Mouse (Mus musculus): ENCODE results near the gene Dlg2. TPM values are rescaled to one million over a fixed set of nuclear protein-coding genes. Genes with fewer than 3 reads are reported as not detected.

Dlg2 gene
- polyA plus RNA-seq, 1 experiment, result 0.21 TPM

- 79% methylated on average over 2 of the region's 2 CpGs for WGBS
- DNase-seq (ENCODE audit: low read depth, low spot score), result no peak
These were observed 938.3 kb downstream of the Dlg2 start for GRCm38 (mm10) chr7:91414749-91415148.

DNA sequence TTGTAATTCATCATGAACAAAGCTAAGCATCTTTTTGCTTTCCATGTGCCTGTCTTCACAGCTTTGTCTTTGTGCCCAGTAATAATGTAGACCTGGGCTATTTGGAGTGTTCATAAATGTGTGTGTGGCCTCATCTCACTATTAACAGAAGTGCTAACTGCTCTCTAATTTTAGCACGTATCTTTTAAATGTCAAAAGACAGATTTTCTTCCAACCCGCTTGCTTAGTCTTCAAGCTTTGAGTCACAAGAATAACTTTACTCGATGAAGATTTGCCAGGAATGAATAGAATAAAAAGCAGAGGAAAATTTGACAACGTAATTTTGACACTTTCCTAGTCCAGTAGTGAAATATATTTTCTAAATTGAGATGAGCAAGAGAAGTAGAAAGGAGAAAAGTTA, 943.7 kb downstream of the Dlg2 start:
- DNase-seq (ENCODE audit: low read depth, low spot score), result no peak
- WGBS, result 65% methylated on average over 4 of the region's 4 CpGs

DNA sequence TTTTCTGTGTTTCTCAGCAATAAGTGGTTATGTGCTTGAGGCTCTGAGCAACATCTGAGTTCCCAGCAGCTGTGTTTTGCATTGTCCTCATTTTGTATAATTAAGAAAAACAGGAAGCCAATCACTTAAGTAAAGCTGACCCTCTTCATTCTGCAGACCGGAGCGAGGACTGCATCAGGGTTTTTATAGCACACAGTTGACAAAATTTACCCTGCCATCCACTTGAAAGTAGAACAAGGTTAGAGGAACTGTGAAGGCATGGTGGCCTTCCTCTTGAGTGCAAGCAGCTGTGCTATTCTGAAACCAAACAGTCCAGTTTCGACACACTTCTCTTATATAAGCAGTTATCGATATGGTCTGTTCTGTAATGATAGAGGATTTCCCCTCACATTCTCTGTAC, 947.3 kb downstream of the Dlg2 start:
- DNase-seq (ENCODE audit: low read depth, low spot score), result no peak
- WGBS, result 57% methylated on average over 4 of the region's 4 CpGs

DNA sequence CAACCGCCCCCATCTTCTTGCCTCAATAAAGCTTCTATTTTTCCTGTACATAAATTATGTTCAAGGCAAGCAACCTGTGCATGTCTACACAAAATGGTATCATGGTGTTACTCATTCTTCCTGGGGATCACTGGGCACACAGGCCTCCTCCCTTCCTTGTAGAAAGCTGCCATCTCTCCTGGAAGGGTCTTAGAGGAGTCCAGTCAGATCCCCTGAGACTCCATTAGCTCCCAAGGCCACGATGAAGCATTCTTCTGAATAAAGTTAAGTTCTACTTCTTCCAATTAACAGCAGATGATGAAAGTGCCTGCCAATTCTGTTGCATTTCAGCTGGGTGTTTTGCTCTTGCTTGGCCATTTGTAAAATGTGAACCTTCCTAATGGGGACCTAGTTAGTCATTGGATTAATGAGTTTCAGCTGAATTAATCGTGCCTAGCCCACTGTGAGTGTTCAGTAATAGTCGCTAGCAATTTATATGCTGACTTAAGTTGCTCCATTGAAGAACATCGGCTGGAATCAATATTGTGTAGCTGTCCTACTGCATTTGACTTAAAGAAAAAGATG, 953.3 kb downstream of the Dlg2 start:
- WGBS, result 77% methylated on average over 5 of the region's 5 CpGs

DNA sequence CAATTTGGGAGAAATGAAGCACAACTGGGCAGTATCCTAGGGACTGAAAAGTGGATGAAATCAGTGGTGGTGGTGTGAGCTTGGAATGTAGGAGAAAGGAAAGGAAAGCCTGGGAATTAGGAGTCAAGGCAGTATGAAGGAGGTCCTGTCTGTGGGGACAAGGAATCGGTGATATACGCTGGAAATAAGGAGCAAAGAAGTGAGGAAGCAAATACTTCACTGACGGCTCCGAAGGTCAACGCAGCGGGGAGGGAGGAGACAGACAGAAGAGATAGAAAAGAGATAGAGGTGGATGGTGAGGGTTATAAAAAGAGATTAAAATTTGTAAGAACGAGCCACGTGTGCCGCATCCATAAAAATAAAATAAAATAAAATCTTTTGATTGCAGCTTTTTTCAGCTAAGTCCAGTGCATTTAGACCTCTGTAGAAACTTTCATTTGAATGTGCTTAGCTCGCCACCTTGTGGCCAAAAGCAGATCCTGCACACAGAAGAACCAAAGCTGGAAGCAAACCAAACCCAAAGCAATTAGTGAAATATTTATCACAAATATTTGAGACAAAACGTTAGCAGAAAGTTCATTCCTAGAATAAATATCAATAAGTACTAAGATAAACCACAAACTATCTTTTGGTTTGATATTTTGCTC, 955.2 kb downstream of the Dlg2 start:
- DNase-seq (ENCODE audit: low read depth, low spot score), result no peak

More for the DNA sequence above, 953.3 kb downstream of the Dlg2 start:
- DNase-seq (ENCODE audit: low read depth, low spot score), result no peak

GRCm38 (mm10) chr7:91432563-91432962, 956.1 kb downstream of the Dlg2 start:
- WGBS, result 84% methylated on average over 4 of the region's 4 CpGs
- DNase-seq (ENCODE audit: low read depth, low spot score), result no peak

More for the DNA sequence above, 955.2 kb downstream of the Dlg2 start:
- WGBS, result 27% methylated on average over 11 of the region's 11 CpGs

DNA sequence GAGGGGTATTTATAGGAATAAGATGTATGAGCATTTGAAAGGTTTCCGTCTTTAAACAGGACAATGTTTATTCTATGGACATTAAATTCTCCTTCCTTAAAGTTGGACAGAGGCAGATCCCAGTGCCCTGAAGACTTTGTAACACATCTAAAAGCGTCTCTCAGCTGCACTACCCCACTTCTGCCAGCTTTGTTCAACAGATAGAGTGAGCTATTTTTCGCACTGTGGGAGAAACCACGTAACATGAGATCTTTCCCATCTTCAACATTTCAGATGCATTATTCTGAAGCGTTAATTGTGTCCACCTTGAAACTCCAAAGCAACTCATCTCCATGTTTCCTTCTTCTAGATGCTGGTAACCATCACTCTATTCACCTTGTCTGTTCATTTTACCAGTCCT, 958.3 kb downstream of the Dlg2 start:
- WGBS, result 68% methylated on average over 5 of the region's 5 CpGs
- no peak for DNase-seq (ENCODE audit: low read depth, low spot score)

DNA sequence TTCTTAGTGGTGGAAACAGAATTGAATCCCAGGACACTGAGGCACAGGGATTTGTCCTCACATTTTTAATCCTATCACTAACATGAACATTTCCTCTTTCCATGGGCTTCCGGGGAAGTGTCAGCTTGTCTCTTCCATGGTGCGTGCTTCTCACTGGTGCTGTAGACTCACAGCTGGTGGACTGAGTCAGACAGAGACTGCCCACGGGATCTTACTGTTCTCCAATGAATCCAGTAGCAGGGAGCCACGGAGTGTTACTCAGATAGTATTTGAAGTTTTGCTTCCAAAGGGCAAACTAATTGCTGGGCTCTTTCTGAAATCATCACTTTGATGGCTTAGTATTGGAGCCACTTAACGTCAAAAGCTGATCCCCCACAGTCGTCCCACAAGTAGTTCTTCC, 963.9 kb downstream of the Dlg2 start:
- DNase-seq (ENCODE audit: low read depth, low spot score), result no peak
- WGBS, result 76% methylated on average over 6 of the region's 6 CpGs

GRCm38 (mm10) chr7:91442447-91443376, 966.2 kb downstream of the Dlg2 start:
- WGBS, result 59% methylated on average over 11 of the region's 11 CpGs
- no peak for DNase-seq (ENCODE audit: low read depth, low spot score)

DNA sequence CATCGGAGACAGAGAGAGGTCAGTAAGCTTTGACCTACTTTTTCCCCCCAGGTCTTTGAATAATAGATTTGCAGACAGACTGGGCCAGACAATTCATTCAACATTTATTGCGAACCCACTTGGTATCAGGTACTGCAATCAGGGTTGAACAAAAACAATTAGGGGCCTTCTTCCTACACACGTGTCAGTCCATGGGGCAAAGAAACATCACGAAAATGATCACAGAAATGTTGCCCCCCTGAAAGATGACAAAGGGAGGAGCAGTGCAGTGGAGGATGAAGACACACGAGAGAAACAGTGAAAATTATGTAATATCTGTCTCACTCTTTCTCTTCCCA, 966.9 kb downstream of the Dlg2 start:
- 75% methylated on average over 5 of the region's 5 CpGs for WGBS
- no peak for DNase-seq (ENCODE audit: low read depth, low spot score)

- no peak for DNase-seq (ENCODE audit: low read depth, low spot score)
- 27% methylated on average over 3 of the region's 3 CpGs for WGBS
These were observed 967.4 kb downstream of the Dlg2 start for GRCm38 (mm10) chr7:91443913-91444312.

- WGBS, result 32% methylated on average over 3 of the region's 3 CpGs
- no peak for DNase-seq (ENCODE audit: low read depth, low spot score)
These were observed 968.3 kb downstream of the Dlg2 start for GRCm38 (mm10) chr7:91444728-91445127.

DNA sequence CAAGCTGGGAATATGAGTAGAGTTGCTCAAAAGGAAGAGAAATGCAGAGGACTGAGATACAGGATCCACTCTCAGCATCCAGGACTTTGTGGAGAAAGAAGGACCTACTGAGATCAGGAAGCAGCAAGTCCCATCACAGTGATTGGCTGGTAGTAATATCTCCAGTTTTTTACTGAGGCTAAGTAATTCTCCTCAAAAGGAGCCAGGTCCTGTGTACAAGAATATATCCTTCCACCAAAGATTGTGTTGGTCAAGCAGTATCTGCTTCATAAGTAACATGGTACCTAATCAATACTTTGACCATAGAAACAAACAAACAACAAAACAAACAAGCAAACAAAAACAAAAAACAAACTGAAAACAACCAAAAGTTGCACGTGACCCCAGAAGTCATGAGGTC, 980.3 kb downstream of the Dlg2 start:
- 15% methylated on average over 1 of the region's 1 CpGs for WGBS
- no peak for DNase-seq (ENCODE audit: low read depth, low spot score)

DNA sequence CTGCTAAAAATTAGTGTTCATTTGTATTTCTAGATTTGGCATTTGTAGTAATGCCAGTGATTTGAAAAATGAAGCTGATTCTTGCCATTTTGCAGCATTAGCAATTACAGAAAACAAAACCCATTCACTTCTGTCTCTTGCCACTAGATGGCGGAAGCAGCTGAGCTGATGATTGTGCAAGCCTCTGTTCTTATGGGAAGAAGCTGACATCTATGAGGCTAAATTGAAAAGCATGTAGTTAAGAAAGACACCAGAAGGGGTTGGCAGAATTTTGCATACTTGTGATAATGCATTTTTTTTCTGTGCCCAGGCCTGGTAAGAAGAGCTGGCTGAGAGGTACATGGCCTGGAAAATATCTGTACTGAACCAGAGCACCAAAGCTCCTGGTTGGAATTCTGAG, 980.7 kb downstream of the Dlg2 start:
- peak; percentile 13 for DNase-seq (ENCODE audit: low read depth, low spot score)
- WGBS, result 2% methylated on average over 1 of the region's 1 CpGs

GRCm38 (mm10) chr7:91461352-91461751, 984.9 kb downstream of the Dlg2 start:
- 86% methylated on average over 3 of the region's 3 CpGs for WGBS
- no peak for DNase-seq (ENCODE audit: low read depth, low spot score)

- WGBS, result 35% methylated on average over 7 of the region's 7 CpGs
- DNase-seq (ENCODE audit: low read depth, low spot score), result no peak
These were observed 986.8 kb downstream of the Dlg2 start for GRCm38 (mm10) chr7:91463256-91463655.

- WGBS, result 57% methylated on average over 3 of the region's 3 CpGs
- no peak for DNase-seq (ENCODE audit: low read depth, low spot score)
These were observed 990.6 kb downstream of the Dlg2 start for GRCm38 (mm10) chr7:91467061-91467460.

GRCm38 (mm10) chr7:91479145-91479544, 1002.7 kb downstream of the Dlg2 start:
- 61% methylated on average over 3 of the region's 3 CpGs for WGBS
- DNase-seq (ENCODE audit: low read depth, low spot score), result no peak

DNA sequence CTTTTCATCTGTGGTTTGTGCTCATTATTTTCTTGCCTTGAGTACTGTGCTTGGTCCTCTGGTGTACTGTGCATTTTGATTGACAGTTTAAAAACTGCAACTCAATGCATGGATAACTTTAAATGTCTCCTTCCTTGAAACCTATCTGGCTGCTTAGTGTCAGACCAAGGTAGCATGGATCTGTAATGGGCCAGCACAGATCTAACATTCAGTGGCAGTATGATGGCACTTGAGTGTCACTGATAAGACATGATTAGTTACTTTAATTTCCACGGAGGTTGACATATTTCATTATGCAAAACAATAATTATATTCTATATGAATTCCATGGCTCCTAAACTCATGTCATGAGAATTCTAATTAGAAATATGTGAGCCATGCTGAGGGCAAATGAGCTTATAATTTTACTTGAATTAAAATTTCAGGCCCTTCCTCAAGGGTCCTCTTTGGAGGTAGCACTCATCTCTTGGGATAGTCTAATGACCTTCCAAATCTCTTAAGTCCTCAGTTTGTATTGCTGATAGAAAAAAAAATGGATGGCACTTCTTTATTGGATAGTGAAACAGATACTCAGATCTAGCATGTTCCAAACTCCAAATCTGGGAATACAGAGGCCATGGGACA, 1005.2 kb downstream of the Dlg2 start:
- no peak for DNase-seq (ENCODE audit: low read depth, low spot score)
- 76% methylated on average over 1 of the region's 1 CpGs for WGBS

GRCm38 (mm10) chr7:91493234-91493633, 1016.8 kb downstream of the Dlg2 start:
- DNase-seq (ENCODE audit: low read depth, low spot score), result no peak
- 63% methylated on average over 3 of the region's 3 CpGs for WGBS

All from large intestine, adult 2 months (tissue).